Mouse (Mus musculus): ENCODE data around the gene Hcrt.

DNA sequence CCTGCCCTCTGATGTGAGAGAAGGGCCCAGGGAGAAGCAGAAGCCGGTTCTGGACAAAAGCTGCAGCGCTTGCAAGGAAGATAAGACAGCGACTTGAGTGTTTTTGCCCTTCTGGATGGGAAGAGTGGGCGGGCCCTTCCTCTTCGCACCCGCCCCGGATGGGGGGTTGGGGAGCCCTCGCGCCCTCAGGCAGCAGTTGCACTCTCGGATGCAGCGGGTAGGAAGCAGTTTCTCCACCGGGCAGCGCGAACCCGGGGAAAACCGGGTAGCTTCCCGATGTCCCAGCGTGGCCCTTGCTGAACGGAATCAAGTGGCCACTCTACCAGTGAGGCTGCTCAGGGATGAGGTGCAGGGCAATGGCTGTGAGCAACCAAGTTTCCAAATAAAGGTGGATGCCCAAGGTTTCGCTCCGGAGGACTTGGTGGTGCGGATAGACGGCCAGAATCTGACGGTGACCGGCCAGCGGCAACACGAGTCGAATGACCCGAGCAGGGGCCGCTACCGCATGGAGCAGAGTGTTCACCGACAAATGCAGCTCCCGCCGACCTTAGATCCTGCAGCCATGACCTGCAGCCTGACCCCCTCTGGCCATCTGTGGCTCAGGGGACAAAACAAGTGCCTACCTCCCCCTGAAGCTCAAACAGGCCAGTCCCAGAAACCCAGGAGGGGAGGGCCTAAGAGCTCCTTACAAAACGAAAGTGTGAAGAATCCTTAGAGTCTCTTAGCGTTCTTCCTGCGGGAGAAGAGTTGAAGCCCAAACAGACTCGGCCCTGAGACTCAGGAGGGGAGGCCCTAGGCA, 48.8 kb downstream of the Hcrt start, which contains the start of gene Hspb9:
- TF ChIP-seq FOSL1 (IDR thresholded peaks at IDR 0.05; ENCODE audit: insufficient read depth, low read length, poor library complexity, severe bottlenecking) (no peak), CTCF (IDR thresholded peaks at IDR 0.05; ENCODE audit: control insufficient read depth, insufficient read depth, insufficient read length) (no peak), MYOD1 (IDR thresholded peaks at IDR 0.05; ENCODE audit: control insufficient read depth, insufficient read length, low read depth) (no peak), USF1 (IDR thresholded peaks at IDR 0.05; ENCODE audit: low read depth) (no peak), MAX (IDR thresholded peaks at IDR 0.05) (no peak), CEBPB (IDR thresholded peaks at IDR 0.05; ENCODE audit: low read depth) (no peak)

Data from C2C12 (cell line).